8 mouse cellular contexts compared by ENCODE assay signal in the genomic region with DNA sequence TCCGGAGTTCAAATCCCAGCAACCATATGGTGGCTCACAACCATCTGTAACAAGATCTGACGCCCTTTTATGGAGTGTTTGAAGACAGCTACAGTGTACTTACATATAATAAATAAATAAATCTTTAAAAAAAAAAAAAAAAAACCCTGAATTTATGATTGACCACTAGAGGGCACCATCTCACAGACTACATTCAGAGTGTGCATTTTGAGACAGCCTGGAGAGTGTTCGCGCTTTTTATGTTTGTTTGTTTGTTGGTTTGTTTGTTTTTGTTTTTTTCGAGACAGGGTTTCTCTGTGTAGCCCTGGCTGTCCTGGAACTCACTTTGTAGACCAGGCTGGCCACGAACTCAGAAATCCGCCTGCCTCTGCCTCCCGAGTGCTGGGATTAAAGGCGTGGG. TPM values are rescaled to one million over a fixed set of nuclear protein-coding genes. Genes with fewer than 3 reads are reported as not detected.
DNase-seq lines count a peak whose midpoint lies in the region; ATAC-seq and TF ChIP-seq lines count a peak whose summit lies in the region.
"Not testable (repeated sequence)": the region's sequence is repeated elsewhere in the genome, so short reads cannot be mapped to it uniquely, and the experiment has no call there.

No protein-coding gene starts in this region.

- H3K36me3 ChIP-seq in forebrain, embryonic 13.5 days (ENCODE audit: poor library complexity, severe bottlenecking); hindbrain, postnatal 0 days (ENCODE audit: insufficient read depth, low read length); liver, adult 2 months (ENCODE audit: control insufficient read depth, insufficient read depth, low read length); midbrain, embryonic 14.5 days (ENCODE audit: control insufficient read depth, insufficient read depth, low read length): not testable (repeated sequence)

- H3K27ac ChIP-seq in forebrain, embryonic 13.5 days; hindbrain, postnatal 0 days; liver, adult 2 months (replicated peaks; ENCODE audit: insufficient read depth, low read depth, low read length); midbrain, embryonic 14.5 days (replicated peaks; ENCODE audit: low read depth, low read length): not testable (repeated sequence)

- CTCF ChIA-PET in Patski (lab: Charles Lee), result interaction anchor here (1.0 to 1.3 kb wide), 7 partner anchors 15 to 105 kb away, joined by 3 to 9 read pairs (median 4); no protein-coding TSS in a partner anchor

- H3K9ac ChIP-seq in forebrain, embryonic 13.5 days; hindbrain, postnatal 0 days (replicated peaks; ENCODE audit: low read length); liver, adult 2 months (ENCODE audit: low read depth, low read length); midbrain, embryonic 14.5 days (replicated peaks; ENCODE audit: low read length): not testable (repeated sequence)

- ATAC-seq in CD4-positive, CD25-positive, alpha-beta regulatory T cell, adult 4 months, result peak; percentile 47
- not testable (repeated sequence) for ATAC-seq in Patski; midbrain, embryonic 14.5 days (ENCODE audit: low FRiP score, low TSS enrichment)
- 0 out of 2 replicates have a peak, but pooled peaks have one; percentile 24 for ATAC-seq in forebrain, embryonic 13.5 days
- ATAC-seq in hindbrain, postnatal 0 days, result peak; percentile 27; the same call in 1 of the 2 replicates

- not testable (repeated sequence) for H3K4me1 ChIP-seq in forebrain, embryonic 13.5 days; hindbrain, postnatal 0 days (ENCODE audit: insufficient read depth, low read length); liver, adult 2 months (ENCODE audit: control insufficient read depth, insufficient read depth, low read length); midbrain, embryonic 14.5 days (ENCODE audit: control insufficient read depth, insufficient read depth, low read length)

- TF ChIP-seq CTCF in Patski (IDR thresholded peaks at IDR 0.05), result peak; percentile 58
- TF ChIP-seq CTCF in hindbrain, postnatal 0 days (IDR thresholded peaks at IDR 0.05; ENCODE audit: low read depth), result peak; percentile 70
- peak; percentile 54 for TF ChIP-seq CTCF in liver, adult 2 months (IDR thresholded peaks at IDR 0.05; ENCODE audit: low read depth, low read length)

- H3K27me3 ChIP-seq in Patski; hindbrain, postnatal 0 days (ENCODE audit: insufficient read depth, low read length); liver, adult 2 months (ENCODE audit: control insufficient read depth, insufficient read depth, low read length); midbrain, embryonic 14.5 days (ENCODE audit: control insufficient read depth, insufficient read depth, low read length): not testable (repeated sequence)
- peaks cover 25% of the 10 kb centered on the region for H3K27me3 ChIP-seq in forebrain, embryonic 13.5 days

- H3K79me2 ChIP-seq in liver, adult 2 months (ENCODE audit: control insufficient read depth, insufficient read depth, low read length), result not testable (repeated sequence)

- in situ Hi-C loops in Patski (cut with MboI; ENCODE audit: low pct_unique_long_range_greater_than_20kb), result loop anchor here (5.0 kb wide), 1 partner anchor 79 kb away; no protein-coding TSS in a partner anchor

- 49% methylated on average over 9 of the region's 9 CpGs for WGBS in forebrain, embryonic 13.5 days
- WGBS in hindbrain, postnatal 0 days, result 47% methylated on average over 8 of the region's 9 CpGs
- WGBS in liver, adult 2 months, result 40% methylated on average over 9 of the region's 9 CpGs
- 51% methylated on average over 8 of the region's 9 CpGs for WGBS in midbrain, embryonic 14.5 days

- not testable (repeated sequence) for DNase-seq in Patski (ENCODE audit: low read depth, low spot score)
- DNase-seq in cerebellum, adult 9-10 months, result peak; percentile 53
- peak; percentile 68 for DNase-seq in hindbrain, postnatal 0 days (ENCODE audit: low spot score)
- DNase-seq in liver, adult 2 months (ENCODE audit: extremely low read depth, low read depth, low spot score), result peak; percentile 43
- DNase-seq in midbrain, embryonic 14.5 days, result peak; percentile 77
- DNase-seq in thymus, postnatal 0 days (ENCODE audit: low spot score), result peak; percentile 51

- POLR2A ChIA-PET in Patski (lab: Charles Lee), result not testable (repeated sequence)

- not testable (repeated sequence) for H3K4me2 ChIP-seq in forebrain, embryonic 13.5 days; hindbrain, postnatal 0 days (ENCODE audit: low read depth, low read length); midbrain, embryonic 14.5 days (ENCODE audit: low read length)

- H3K4me3 ChIP-seq in forebrain, embryonic 13.5 days; hindbrain, postnatal 0 days (ENCODE audit: low read length); liver, adult 2 months (ENCODE audit: insufficient read depth, low read depth, low read length); midbrain, embryonic 14.5 days (replicated peaks; ENCODE audit: low read depth, low read length): not testable (repeated sequence)

- H3K9me3 ChIP-seq in forebrain, embryonic 13.5 days (replicated peaks); hindbrain, postnatal 0 days (ENCODE audit: low read length); midbrain, embryonic 14.5 days (ENCODE audit: control insufficient read depth, low read length): not testable (repeated sequence)

- not testable (repeated sequence) for TF ChIP-seq POLR2A in liver, adult 2 months (IDR thresholded peaks at IDR 0.05; ENCODE audit: extremely low read depth, insufficient read depth, low read length)

RNA-seq across cellular contexts. Expression of a gene that starts 8.5 kb away (rescaled TPM):
- polyA plus RNA-seq in CD4-positive, CD25-positive, alpha-beta regulatory T cell, adult 4 months (2017; shearing (Covaris generic)), result 10 to 100 TPM; 23.9 to 24.1 TPM
- 46.3 TPM for polyA plus RNA-seq in Patski (2021)
- polyA plus RNA-seq in forebrain, embryonic 13.5 days (2015; fragmentation: Nextera tagmentation; extraction: Ambion mirVana), result 56.8 and 66.4 TPM in 2 replicates
- total RNA-seq in hindbrain, postnatal 0 days (2014; rRNA removed), result 29.6 and 34.2 TPM in 2 replicates
- polyA plus RNA-seq in hindbrain, postnatal 0 days (2015; fragmentation: Nextera tagmentation; extraction: Ambion mirVana), result 45.3 and 48.0 TPM in 2 replicates
- 15.2 and 15.4 TPM in 2 replicates for total RNA-seq in liver, adult 2 months (2014; rRNA removed)
- 9.4 and 10.7 TPM in 2 replicates for polyA plus RNA-seq in liver, adult 2 months (2012; rRNA removed)
- 44.0 and 56.7 TPM in 2 replicates for polyA plus RNA-seq in midbrain, embryonic 14.5 days (2014; fragmentation: Nextera tagmentation; extraction: Ambion mirVana)
- polyA plus RNA-seq in thymus, postnatal 0 days (2015; fragmentation: Nextera tagmentation; extraction: Ambion mirVana), result 61.8 and 64.1 TPM in 2 replicates

RNA-seq across cellular contexts. Expression of a gene that starts 40.1 kb away (rescaled TPM):
- 10 to 100 TPM; 45.1 to 46.5 TPM for polyA plus RNA-seq in CD4-positive, CD25-positive, alpha-beta regulatory T cell, adult 4 months (2017; shearing (Covaris generic))
- polyA plus RNA-seq in Patski (2021), result 55.6 TPM
- polyA plus RNA-seq in forebrain, embryonic 13.5 days (2015; fragmentation: Nextera tagmentation; extraction: Ambion mirVana), result 100 and 108 TPM in 2 replicates
- 85.6 and 87.7 TPM in 2 replicates for total RNA-seq in hindbrain, postnatal 0 days (2014; rRNA removed)
- polyA plus RNA-seq in hindbrain, postnatal 0 days (2015; fragmentation: Nextera tagmentation; extraction: Ambion mirVana), result 144 and 145 TPM in 2 replicates
- 15.7 and 16.1 TPM in 2 replicates for total RNA-seq in liver, adult 2 months (2014; rRNA removed)
- polyA plus RNA-seq in liver, adult 2 months (2012; rRNA removed), result 4.3 and 4.5 TPM in 2 replicates
- 106 and 107 TPM in 2 replicates for polyA plus RNA-seq in midbrain, embryonic 14.5 days (2014; fragmentation: Nextera tagmentation; extraction: Ambion mirVana)
- polyA plus RNA-seq in thymus, postnatal 0 days (2015; fragmentation: Nextera tagmentation; extraction: Ambion mirVana), result 43.0 and 51.4 TPM in 2 replicates
